Mouse (Mus musculus): Measurements from ENCODE around the gene Sema5b.

- no peak for TF ChIP-seq CTCF (IDR thresholded peaks at IDR 0.05; ENCODE audit: low read depth)
- TF ChIP-seq EP300 (IDR thresholded peaks at IDR 0.05; ENCODE audit: low read depth), result no peak
Measured at GRCm38 (mm10) chr16:35701823-35702222, 160.9 kb downstream of the Sema5b start.
